Mouse (Mus musculus): ENCODE data around the gene Zfp42.
"Not testable (repeated sequence)": the region's sequence is repeated elsewhere in the genome, so short reads cannot be mapped to it uniquely, and the experiment has no call there.

Zfp42 gene

DNA sequence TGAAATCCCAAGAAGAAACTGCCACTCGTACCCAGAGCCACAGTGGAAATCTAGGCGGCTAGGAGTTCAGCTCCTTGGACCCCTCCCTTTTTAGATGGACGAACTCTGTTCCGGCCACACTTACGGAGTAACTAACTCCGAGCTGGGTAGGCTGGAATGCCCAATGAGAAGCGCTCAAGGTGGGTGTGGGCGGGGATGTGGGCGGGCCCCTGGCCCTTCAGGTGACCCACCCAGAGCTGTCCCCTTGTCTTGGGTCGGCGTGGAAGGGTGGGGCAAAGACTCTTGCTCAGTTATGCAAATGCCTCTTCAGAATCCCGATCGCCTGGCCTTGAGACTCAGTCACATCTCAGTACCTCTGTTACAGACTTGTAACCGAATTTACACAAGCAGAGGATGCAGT is at the start of gene Zfp42:
Gene Zfp42 (minus strand): TSS at position 85 of the 400 bp plus-strand sequence.
- DNase-seq (ENCODE audit: low spot score in 2 of 2), result no peak

DNA sequence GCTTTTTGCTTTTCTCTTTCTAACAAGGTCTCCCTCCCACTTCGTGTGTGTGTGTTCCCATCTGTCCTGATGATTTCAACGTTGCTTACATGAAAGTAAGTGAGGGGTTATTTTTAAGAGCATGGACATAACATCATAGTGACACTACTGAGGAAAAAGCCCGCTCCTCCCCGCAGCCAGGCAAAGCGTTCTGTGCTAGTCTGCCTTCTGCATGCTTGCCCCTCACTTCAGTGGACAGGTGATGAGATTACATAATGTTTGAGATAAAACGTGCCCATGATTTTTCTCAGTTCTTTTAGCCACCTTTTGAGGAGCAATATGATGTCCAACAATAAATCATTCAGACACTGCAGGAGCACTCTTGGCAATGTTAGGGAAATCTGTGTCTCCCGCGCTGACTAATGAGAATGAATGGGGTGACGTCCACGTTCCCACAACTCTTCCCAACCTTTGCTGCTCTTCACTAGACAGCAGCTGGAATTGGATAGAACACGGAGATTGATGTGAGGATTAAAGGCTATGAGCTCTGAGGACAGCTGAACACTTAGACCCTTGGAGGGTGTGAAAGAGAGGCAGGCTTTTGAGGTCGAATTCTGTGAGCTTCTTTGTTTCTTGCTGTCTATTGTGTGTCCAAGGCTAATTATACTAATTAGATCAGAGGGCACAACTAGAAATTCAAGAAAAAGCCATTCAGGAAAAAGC is 49.4 kb upstream of the Zfp42 start:
- DNase-seq (ENCODE audit: low spot score in 2 of 2), result no peak

DNA sequence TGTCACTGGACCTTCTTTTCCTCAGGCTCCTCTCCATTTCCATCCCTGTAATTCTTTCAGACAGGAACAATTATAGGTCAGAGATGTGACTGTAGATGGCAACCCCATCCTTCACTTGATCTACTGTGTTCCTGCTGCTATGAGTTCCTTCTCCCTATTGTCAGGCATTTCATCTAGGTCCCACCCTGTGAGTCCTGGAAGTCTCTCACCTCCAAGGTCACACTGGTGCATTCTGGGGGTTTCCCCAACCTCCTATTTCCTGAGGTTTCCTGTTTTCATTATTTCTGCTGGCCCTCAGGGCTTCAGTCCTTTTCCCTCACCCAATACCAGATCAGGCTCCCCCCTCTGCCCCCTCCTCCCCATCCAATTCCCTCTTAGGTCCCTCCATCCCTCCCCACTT is 45.5 kb upstream of the Zfp42 start:
- not testable (repeated sequence) for DNase-seq (ENCODE audit: low spot score in 2 of 2)

DNA sequence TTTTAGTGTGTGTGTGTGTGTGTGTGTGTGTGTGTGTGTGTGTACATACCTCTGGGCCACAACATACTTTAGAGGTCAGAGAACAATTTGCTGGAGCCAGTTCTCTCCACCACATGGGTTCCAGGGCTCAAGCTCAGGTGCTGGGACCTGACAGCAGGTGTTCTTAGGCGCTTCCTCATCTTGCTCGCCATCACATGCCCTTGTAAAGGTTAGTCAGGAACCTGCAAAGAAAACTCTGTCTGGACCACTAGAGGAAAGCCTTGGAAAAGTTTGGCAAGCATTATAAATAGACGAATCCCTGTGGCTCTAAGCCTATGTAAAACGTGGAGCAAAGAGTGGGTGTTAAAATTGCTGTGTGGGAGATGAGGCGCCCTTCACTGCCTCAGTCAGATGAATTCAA is 31.8 kb upstream of the Zfp42 start:
- DNase-seq (ENCODE audit: low spot score in 2 of 2), result no peak

DNA sequence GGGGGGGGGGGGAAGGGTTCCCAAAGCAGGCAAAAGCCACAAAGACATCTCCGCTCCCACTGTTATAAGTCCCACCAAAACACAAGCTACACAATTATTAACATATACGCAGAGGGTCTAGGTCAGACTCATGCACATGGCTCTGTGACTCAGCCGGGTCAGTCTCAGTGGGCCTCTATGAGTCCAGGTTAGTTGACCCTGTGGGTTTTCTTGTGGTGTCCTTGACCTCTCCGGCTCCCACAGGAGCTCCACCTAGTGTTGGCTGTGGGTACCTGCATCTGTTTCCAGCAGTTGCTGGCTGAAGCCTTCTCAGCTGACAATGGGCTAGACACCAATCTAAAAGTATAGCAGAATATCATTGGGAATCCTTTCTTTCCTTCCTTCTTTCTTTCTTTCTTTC is 26.7 kb upstream of the Zfp42 start:
- DNase-seq (ENCODE audit: low spot score in 2 of 2), result no peak

DNA sequence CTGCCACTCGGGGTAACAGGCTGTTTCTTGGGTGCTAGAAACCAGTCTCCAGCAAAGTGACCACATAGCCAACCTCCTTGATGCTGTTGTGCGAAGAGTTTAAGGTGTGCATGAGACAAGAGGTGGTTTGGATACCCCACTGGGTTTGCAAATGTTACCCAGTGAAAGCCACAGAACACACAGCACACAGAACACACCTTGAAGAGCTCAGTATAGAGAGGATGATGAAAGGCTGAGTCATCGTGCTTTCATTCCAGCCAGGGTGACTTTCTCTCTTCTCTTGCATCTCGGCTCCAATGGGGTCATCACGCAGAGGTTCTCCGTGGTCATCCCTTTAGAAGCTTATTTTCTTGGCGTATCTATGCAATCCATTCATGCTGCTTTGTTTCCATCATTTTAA is 24.9 kb upstream of the Zfp42 start:
- DNase-seq (ENCODE audit: low spot score in 2 of 2), result no peak

DNA sequence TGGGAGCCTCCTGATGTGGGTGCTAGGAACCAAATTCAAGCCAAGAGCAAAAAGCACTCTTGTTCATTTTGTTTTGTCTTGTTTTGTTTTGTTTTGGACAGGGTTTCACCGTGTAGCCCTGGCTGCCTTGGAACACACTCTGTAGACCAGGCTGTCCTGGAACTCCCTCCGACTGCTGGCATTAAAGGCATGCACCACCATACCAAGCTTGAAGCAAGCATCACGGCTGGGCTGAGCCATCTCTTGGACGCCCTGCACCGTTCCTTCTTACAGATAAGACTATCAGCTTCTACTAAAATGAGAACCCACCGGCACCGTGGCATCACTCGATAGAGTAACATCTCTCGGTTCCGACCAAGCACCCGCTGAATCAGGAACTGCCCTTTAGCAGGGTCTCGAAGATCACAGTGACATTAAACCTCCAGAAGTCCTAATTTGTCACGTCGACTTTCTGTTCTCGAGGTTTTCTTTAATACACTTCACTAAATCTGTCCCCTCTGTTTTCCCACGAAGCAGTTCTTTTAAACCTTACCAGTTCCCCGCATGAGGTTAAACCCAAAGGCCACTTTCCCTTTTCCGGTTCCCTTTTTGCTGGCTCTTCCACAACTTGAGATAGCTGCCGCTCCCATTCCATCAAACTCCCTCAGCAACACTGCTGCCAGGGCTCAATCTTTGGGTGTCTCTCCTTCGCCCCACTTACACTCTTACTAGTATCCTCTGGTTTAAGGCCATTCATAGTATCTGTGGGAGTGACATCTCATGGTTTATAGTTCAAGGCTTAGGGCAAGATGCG is 23.3 kb upstream of the Zfp42 start:
- DNase-seq (ENCODE audit: low spot score in 2 of 2), result no peak

DNA sequence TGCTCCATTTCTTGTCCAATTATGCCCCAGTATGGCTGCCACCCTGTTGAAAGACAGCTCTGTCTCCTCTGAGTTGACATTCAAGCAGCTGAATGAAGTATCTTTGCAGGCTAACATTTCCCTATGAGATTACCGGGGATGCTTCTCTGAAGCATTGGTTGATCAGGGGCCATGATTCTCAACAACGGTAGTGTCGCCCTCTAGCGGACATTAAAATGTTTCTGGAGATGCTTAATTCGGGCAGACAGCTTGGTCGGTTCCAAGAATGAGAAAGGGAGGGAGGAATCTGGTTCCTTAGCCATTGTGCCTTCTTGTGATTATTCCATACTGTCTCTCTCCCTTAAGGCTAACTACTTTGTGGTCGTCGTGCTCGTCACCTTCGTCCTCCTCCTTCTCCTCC is 21.9 kb upstream of the Zfp42 start:
- DNase-seq (ENCODE audit: low spot score in 2 of 2), result no peak

DNA sequence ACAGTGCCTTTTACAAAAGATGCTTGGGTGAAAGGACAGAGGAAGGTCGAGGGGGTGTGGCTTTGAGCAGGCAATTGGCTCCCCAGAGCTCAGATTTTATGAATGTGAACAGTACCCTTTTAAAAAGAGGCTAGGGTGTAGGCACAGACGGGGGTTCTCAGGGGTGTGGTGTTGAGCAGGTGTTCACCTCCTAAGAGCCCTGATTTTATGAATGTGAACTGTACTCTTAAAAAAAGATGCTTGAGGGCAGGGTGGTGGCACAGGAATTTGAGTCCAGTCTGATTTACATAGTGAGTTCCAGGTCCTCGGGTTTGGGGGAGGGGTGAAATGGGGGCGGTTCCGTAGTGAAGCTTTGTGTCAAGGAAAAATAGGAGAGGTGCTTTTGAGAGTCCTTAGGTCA is 14.0 kb upstream of the Zfp42 start:
- DNase-seq (ENCODE audit: low spot score in 2 of 2), result no peak

DNA sequence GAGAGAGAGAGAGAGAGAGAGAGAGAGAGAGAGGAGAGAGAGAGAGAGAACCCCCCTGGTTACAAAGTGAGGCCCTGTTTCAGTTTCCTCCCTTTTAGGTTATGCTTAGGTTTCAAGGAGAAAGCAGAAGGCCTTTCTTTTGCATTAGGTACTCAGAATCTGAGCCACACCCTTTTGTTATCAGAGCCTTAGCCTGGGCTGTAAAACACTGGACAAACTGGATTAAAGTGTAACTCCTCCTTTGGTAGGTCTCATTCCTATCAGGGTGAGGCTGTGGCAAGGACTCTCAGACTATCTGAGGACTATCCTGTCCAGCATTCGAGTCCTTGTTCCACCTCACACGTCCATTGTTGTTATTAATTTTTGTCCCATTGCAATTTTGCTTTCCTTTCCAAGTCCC is 1.4 kb upstream of the Zfp42 start:
- no peak for DNase-seq (ENCODE audit: low spot score in 2 of 2)

DNA sequence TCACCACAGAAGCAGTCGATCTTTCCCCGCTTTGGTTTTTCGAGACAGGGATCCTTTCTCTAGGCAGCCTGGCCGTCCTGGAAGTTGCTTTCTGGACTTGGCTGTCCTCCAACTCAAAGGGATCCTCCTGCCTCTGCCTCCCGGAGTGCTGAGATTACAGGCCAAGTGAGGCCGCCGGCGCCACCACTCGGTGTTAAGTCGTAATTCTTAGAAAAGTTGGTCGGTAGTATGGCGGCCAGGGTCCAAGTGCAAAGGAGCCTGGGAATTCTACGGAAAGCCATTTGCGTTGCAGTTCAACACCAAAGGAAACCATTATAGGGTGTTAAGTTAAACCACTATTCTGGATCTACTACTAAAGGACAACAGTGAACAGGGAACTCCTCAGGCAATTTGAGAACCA is 1.1 kb downstream of the Zfp42 start:
- no peak for DNase-seq (ENCODE audit: low spot score in 2 of 2)

DNA sequence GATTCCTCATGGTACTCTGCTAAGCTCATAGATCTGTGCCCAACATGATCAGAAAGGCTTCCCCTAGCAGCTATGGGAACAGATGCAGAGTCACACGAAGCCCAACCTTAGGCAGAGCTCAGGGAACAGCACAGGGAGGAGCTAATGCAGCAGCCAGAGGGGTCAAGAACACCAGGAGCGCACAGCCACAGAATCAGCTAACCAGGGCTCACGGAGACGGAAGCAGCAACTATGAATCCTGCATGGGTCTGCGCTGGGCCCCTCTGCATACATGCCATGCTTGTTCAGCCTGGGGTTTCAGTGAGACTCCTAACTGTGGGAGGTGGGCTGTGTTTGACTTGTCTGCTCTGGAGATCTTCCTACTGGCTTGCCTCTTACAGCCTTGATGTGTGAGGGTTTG is 7.0 kb downstream of the Zfp42 start:
- DNase-seq (ENCODE audit: low spot score in 2 of 2), result no peak

DNA sequence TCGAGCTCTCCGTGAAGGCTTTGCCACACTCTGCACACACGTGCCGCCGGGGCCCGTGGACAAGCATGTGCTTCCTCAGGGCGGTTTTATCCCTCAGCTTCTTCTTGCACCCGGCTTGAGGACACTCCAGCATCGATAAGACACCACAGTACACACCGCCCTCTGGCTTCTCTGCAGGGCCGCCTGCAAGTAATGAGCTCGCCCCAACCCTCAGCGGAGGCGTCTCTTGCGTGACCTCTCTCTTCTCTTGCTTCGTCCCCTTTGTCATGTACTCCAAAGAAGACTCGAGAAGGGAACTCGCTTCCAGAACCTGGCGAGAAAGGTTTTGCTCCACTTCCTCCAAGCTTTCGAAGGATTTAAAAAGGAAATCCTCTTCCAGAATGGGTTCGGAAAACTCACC is 11.0 kb downstream of the Zfp42 start:
- no peak for DNase-seq (ENCODE audit: low spot score in 2 of 2)

DNA sequence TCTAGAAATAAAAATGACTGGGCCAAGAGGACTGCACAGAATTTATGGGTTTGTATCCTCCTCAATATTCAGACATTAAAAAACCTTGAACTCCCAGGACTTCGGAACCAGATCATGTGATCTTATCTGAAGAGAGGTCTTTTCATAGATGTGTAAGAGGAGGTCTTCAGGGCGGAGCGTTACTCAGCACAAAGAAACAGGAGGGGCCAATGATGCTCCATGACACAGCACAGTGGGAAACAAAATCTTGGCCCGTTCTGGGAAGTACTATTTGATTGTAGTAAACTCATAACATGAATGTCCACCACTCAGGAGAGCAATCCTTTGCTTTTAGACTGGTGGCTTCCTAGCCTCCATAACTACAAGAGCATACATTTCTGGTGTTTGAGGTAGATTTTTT is 12.6 kb downstream of the Zfp42 start:
- no peak for DNase-seq (ENCODE audit: low spot score in 2 of 2)

DNA sequence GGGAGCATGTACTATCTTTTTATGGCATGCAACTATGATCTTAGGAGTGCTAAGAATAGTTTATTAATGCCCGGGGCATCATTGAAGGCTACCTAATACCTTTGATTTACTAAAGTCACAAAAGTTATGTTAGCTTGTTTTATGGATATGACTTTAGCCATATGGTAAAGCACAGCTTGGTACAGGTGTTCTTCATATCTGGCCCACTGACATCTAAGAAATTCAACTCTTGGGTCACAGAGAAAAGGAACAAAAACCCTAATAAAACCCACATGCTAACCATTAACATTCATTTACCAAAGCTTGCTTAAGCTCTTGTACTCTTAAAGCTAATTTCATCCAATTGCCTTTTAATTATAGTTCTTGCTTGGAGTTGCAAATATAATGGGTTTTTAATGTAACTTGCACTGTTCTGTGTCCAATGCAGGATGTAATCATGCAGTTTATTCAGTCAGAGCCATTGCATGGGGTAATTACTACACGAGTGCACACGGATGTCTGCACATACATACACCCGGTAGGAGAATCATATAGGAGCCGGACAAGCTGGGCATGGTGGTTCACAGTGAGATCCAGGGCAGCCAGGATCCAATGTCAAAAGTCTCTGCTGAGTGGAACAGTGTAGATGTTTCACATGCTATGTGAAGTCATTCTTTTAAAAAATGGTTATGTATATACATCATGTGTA is 16.2 kb downstream of the Zfp42 start:
- no peak for DNase-seq (ENCODE audit: low spot score in 2 of 2)

DNA sequence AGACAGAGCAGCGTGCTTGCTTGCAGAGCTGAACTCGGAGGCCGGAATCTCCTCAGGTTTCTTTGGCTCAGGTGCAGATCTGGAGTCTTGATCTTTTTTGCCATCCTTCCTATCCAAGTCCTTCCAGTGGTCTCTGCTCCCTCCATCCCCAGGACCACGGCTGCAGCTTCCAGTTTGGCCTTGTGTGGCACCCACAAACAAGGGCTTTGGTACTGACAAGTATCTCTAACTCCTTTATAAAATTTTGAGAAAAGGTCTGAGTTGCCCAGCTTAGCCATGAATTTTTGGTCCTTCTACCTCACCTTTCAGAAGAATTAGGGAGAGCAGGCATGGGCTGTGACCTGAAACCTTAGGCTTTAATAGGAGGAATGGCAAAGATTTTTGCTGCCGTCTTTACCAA is 17.0 kb downstream of the Zfp42 start:
- DNase-seq (ENCODE audit: low spot score in 2 of 2), result no peak

DNA sequence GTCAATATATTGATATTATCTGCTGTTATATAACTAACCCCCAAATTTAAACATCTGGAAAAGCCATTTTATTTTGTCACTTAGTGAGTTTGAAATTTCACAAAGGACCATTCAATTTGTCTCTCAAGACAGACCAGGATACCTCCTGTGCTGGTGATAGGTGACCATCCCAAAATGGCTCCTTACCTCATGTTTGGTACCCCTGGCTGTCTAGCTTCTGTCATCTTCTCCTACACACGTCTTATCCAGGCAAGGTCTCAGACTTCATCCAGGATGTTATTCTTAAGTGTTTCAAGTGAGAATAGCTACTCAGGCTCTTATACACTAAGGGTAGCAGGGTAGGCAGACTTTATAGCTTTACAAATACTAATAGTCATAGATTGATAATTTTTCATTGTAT is 17.9 kb downstream of the Zfp42 start:
- no peak for DNase-seq (ENCODE audit: low spot score in 2 of 2)

DNA sequence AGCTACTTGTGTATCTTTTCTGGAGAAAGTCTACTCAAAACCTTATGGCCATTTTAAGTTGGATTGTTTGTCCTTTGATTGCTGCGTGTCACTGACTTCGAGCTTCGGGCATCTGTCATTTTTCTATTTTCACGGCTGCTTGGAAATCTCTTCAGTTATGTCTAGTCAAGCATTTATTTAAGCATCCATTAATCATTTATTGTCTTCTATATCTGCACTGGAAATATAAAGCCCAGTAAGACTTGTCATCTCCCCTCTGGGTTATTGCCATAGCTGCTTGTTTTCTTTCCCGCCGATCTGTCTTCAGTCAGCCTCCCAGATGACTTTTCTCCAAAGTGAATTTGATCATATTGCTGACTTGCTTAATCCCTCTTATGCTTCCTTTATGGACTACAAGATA is 19.3 kb downstream of the Zfp42 start:
- DNase-seq (ENCODE audit: low spot score in 2 of 2), result no peak

DNA sequence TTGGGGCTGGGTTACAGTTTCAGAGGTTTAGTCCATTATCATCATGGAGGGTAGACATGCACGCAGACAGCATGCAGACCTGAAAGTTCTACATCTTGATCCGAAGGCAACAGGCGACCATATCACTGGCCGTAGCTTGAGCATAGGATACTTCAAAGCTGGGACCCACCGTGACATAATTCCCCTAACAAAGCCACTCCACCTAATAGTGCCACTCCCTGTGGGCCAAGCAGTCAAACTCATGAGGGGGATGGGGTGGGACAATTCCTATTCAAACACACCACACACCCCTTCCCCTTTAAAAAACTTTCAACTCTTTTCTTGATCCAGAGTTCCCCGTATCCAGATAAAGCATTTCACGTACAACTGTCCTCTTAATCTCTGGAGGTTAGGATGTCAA is 23.5 kb downstream of the Zfp42 start:
- no peak for DNase-seq (ENCODE audit: low spot score in 2 of 2)

DNA sequence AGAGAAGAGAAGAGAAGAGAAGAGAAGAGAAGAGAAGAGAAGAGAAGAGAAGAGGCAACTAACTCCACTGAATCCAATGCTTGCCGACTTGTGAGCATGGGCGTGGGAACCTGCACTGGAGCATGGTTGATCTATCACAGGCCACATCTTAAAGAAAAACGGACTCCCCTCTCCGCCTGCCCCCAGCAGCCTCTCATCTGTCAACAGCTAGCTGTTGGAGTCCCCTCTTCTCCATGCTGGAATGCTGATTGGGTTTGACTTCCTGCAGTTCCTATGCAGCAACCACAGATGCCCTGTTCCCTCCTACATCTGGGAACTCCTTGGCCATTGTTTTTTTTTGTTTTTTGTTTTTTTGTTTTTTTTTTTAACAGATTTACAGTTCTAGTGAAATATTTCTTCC is 28.4 kb downstream of the Zfp42 start:
- no peak for DNase-seq (ENCODE audit: low spot score in 2 of 2)

DNA sequence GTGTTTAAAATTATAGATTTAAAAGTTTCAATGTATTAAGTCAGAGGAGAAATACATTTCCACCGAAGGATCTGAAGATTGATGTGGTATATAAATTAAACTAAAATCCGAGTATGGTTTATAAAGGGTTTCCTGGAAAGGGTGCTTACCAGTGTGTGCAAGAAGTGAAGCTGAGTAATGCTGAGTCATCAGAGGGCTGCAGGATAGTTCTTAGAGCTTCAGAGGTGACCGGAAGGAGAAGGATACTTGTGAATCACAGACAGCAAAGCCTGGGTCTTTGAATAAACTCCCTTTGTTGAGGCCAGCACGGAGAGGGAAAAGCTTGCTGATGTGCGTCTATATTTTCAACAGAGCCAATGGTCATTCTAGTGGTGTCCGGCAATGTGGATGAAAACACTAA is 45.8 kb downstream of the Zfp42 start:
- DNase-seq (ENCODE audit: low spot score in 2 of 2), result no peak

DNA sequence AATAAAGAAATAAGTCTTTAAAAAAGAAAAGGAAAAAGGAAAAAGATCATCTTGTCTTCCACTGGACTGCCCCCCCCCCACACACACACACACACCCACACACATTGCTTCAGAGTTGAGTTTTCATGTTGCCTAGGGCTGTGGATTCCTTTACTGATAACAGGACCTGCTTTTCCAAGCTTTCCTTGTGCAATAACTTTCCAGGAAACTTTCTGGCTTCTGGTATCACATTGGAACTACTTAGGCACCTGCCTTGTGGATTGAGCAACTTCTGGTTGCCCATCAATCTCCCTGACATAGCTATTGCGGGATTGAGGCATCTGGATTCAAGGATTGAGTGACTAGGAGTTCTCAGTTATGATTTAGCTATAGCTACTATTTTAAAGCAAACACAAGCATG is 48.9 kb downstream of the Zfp42 start:
- no peak for DNase-seq (ENCODE audit: low spot score in 2 of 2)

DNA sequence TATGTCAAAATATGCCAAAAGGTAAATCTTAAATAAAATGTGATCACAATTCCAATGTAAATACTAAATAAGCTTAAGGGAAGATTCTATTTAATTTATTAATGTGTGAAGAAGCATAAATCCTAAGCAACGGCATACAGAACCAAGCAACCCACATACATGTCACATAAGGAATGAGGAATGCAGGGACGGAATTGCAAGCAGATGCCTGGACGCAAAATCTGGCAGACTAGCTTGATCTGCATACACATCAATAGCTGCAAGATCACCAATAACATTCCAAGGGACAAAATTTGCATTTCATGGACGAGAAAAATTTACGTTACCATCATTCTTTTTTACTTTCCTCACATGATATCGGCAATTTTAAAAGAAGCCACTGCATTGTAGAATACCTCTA is 51.1 kb downstream of the Zfp42 start:
- no peak for DNase-seq (ENCODE audit: low spot score in 2 of 2)

Measured in frontal cortex, postnatal 14 days (tissue).